ENCODE assay signal across 12 mouse cellular contexts in the genomic region with DNA sequence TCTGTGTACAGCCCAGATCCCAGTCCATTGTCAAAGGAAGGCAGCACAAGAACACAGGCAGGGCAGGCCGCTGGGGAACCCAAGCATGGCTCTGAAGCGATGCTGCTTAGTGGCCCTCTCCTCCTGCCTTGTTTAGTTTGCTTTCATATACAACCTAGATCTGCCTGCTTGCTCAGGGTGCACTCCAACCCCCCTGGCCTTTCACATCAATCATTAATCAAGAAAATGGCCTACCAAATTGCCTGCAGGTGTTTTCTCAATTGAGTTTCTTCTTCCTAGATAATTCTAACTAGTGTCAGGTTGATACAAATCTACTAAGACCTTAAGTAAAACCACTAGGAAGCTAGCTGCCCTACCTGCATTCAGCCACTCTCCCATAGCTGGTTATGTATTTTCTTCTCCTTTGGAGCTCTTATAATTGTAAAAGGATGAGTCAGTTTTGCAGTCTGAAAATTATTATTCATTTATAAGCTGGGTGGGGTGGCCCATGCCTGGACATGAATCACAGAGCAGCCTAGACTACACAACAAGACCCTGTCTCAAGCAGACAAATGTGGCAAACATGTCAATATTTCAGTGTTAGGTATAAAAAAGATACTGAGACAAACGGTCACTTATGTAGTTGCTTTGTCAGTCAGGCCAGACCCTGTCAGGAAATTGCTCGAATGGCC. TPM values are rescaled to one million over a fixed set of nuclear protein-coding genes. Genes with fewer than 3 reads are reported as not detected.
A peak's percentile ranks its signal among the peaks of the same experiment; 100 is the strongest.
DNase-seq lines count a peak whose midpoint lies in the region; TF ChIP-seq lines count a peak whose summit lies in the region.
"Had no signal": no experiment of that assay in that cellular context is flagged by ENCODE, and none has a peak within 500 bp of the region (broad histone marks: within the 10 kb centered on the region; RNA-seq: fewer than 3 reads in every experiment).

No protein-coding gene starts in this region.

- H3K36me3 ChIP-seq in heart, embryonic 10.5 days = peaks cover 18% of the 10 kb centered on the region
- no peaks in the 10 kb centered on the region for H3K36me3 ChIP-seq in testis, adult 2 months (ENCODE audit: control insufficient read depth, insufficient read depth, low read length)

- DNase-seq in heart, embryonic 10.5 days (ENCODE audit: low spot score) = no peak
- DNase-seq in heart, postnatal 4 days = no peak
- DNase-seq in testis, postnatal 14 days (ENCODE audit: low spot score) = no peak
- peak; percentile 23 to 37 for DNase-seq in kidney, postnatal 4 days
- DNase-seq in yolk sac, embryonic 10.5 days (ENCODE audit: low spot score) = peak; percentile 57
- DNase-seq in thymus, postnatal 14 days = no peak
- DNase-seq in cerebellum, adult 2 months = no peak
- DNase-seq: adrenal gland, adult 8-10 months; cerebellum, postnatal 14 days; gastrocnemius, postnatal 36 days had no signal

- peak overlapping the region; percentile 83 for H3K27ac ChIP-seq in heart, embryonic 10.5 days
- peak overlapping the region; percentile 11; the same call in 1 of the 2 replicates for H3K27ac ChIP-seq in testis, adult 2 months (ENCODE audit: control insufficient read depth, insufficient read depth, low read depth, low read length)
- no peak overlapping the region for H3K27ac ChIP-seq in cerebellum, adult 2 months (ENCODE audit: insufficient read depth, low read length)
- H3K27ac ChIP-seq: liver, embryonic 14.5 days had no signal

- H3K9me3 ChIP-seq in heart, embryonic 10.5 days = no peaks in the 10 kb centered on the region

- H3K4me1 ChIP-seq in heart, embryonic 10.5 days = peaks cover 61% of the 10 kb centered on the region
- H3K4me1 ChIP-seq in testis, adult 2 months (ENCODE audit: control insufficient read depth, insufficient read depth, low read length) = no peaks in the 10 kb centered on the region
- no peaks in the 10 kb centered on the region for H3K4me1 ChIP-seq in cerebellum, adult 2 months (ENCODE audit: control insufficient read depth, insufficient read depth, low read length)

- H3K27me3 ChIP-seq in heart, embryonic 10.5 days (ENCODE audit: insufficient read depth, poor library complexity, severe bottlenecking) = no peaks in the 10 kb centered on the region
- H3K27me3 ChIP-seq in testis, adult 2 months (ENCODE audit: control insufficient read depth, insufficient read depth, low read length) = no peaks in the 10 kb centered on the region
- H3K27me3 ChIP-seq in cerebellum, adult 2 months (ENCODE audit: control insufficient read depth, insufficient read depth, low read length) = no peaks in the 10 kb centered on the region

- TF ChIP-seq CTCF in testis, adult 2 months (IDR thresholded peaks at IDR 0.05; ENCODE audit: control insufficient read depth, insufficient read depth, insufficient replicate concordance, low read depth, low read length) = no peak
- no peak for TF ChIP-seq CTCF in cerebellum, adult 2 months (IDR thresholded peaks at IDR 0.05; ENCODE audit: borderline replicate concordance, insufficient read depth, low read depth, low read length)

- 44% methylated on average over 4 of the region's 4 CpGs for WGBS in heart, embryonic 10.5 days
- whole genome bisulfite sequencing in cerebellum, adult 2 months = 85% methylated on average over 4 of the region's 4 CpGs

- no peak for TF ChIP-seq POLR2A in testis, adult 2 months (IDR thresholded peaks at IDR 0.05; ENCODE audit: control insufficient read depth, low read depth, low read length)
- no peak for TF ChIP-seq POLR2A in cerebellum, adult 2 months (IDR thresholded peaks at IDR 0.05; ENCODE audit: borderline replicate concordance, insufficient read depth, low read length)

- H3K4me3 ChIP-seq in heart, embryonic 10.5 days = no peak overlapping the region
- H3K4me3 ChIP-seq in testis, adult 2 months (ENCODE audit: control insufficient read depth, low read depth, low read length) = no peak overlapping the region
- no peak overlapping the region for H3K4me3 ChIP-seq in cerebellum, adult 2 months (replicated peaks; ENCODE audit: insufficient read depth, low read depth, low read length)

RNA-seq across cellular contexts. Expression of a gene that starts 35.2 kb away (rescaled TPM):
- 275 and 312 TPM in 2 replicates for polyA plus RNA-seq in heart, embryonic 10.5 days (2016; fragmentation: Nextera tagmentation; extraction: Ambion mirVana)
- 100 to 1,000 TPM; 142 to 149 TPM for total RNA-seq in heart, postnatal 4 days (2021)
- 22.4 and 23.4 TPM in 2 replicates for polyA plus RNA-seq in testis, adult 2 months (2012; rRNA removed)
- 66.2 and 69.0 TPM in 2 replicates for polyA plus RNA-seq in cerebellum, adult 2 months (2012; rRNA removed)

RNA-seq across cellular contexts. Expression of a gene that starts 35.2 kb away (rescaled TPM):
- 82.2 and 89.2 TPM in 2 replicates for polyA plus RNA-seq in heart, embryonic 10.5 days (2016; fragmentation: Nextera tagmentation; extraction: Ambion mirVana)
- 10 to 100 TPM; 75.5 to 79.0 TPM for total RNA-seq in heart, postnatal 4 days (2021)
- polyA plus RNA-seq in testis, adult 2 months (2012; rRNA removed) = 25.9 and 31.6 TPM in 2 replicates
- 66.0 and 71.4 TPM in 2 replicates for polyA plus RNA-seq in cerebellum, adult 2 months (2012; rRNA removed)

Comparison
In these comparisons a context has a peak if more than half of its experiments do, and no peak if none do; other contexts are left out.
1. DNase-seq: peak in kidney, postnatal 4 days (2 of 2) and yolk sac, embryonic 10.5 days (single experiment); none in heart, embryonic 10.5 days (single experiment), heart, postnatal 4 days (single experiment), testis, postnatal 14 days (single experiment), thymus, postnatal 14 days (single experiment) and cerebellum, adult 2 months (0 of 2).